Mouse (Mus musculus) spleen, adult 2 months (tissue): ENCODE measurements around the gene Nes. TPM values are rescaled to one million over a fixed set of nuclear protein-coding genes. Genes with fewer than 3 reads are reported as not detected.

Source experiments
- DNase-seq, 2 experiments: peaks; one replicate each; pipeline versions ENCODE4 v3.0.0 to v3.0.0-alpha.2; 2012 to 2021; ENCODE audit warnings: low spot score in 2 of 2, low read depth in 1 of 2
- H3K27ac ChIP-seq: fragments of 200-500 bp; 2 replicates; pipeline ENCODE4 v1.5.1; 2012; ENCODE audit warnings: low read length, inconsistent platforms; ENCODE audit not compliant: insufficient read depth
- H3K27me3 ChIP-seq: fragments of 200-500 bp; 2 replicates; pipeline ENCODE4 v1.6.1; 2012; ENCODE audit warnings: mild to moderate bottlenecking, moderate library complexity, low read length, inconsistent platforms; ENCODE audit not compliant: control insufficient read depth, insufficient read depth
- H3K36me3 ChIP-seq: fragments of 200-500 bp; 2 replicates; pipeline ENCODE4 v1.6.1; 2012; ENCODE audit warnings: mild to moderate bottlenecking, low read length, inconsistent platforms; ENCODE audit not compliant: control insufficient read depth, insufficient read depth
- H3K4me1 ChIP-seq: fragments of 200-500 bp; 2 replicates; pipeline ENCODE4 v1.6.1; 2011; ENCODE audit warnings: inconsistent platforms; ENCODE audit not compliant: control insufficient read depth, insufficient read depth, insufficient read length
- H3K4me3 ChIP-seq: fragments of 200-500 bp; 2 replicates; pipeline ENCODE4 v1.5.1; 2011; ENCODE audit warnings: mild to moderate bottlenecking, inconsistent platforms; ENCODE audit not compliant: insufficient read depth, insufficient read length; ENCODE audit errors: extremely low read depth
- CTCF ChIP-seq: fragments of 200-500 bp; IDR thresholded peaks from 2 replicates; pipeline ENCODE4 v1.5.1; 2011; ENCODE audit warnings: mild to moderate bottlenecking, inconsistent platforms; ENCODE audit not compliant: insufficient read depth, insufficient read length, insufficient replicate concordance; ENCODE audit errors: extremely low read depth
- POLR2A ChIP-seq: fragments of 200-500 bp; IDR thresholded peaks from 2 replicates; pipeline ENCODE4 v1.6.1; 2011; ENCODE audit warnings: low read depth, low read length, inconsistent platforms
- WGBS: fragments of 180-500 bp; shearing (Covaris S2); methylation state at CpG from one replicate; pipeline ENCODE4 v1.1.7; 2018; 5-methylcytosine and 5-hydroxymethylcytosine counted together
- polyA plus RNA-seq: library from polyadenylated mRNA; depleted of rRNA; stranded (reverse); fragments of >200 nt; gene quantifications from 2 replicates; pipeline ENCODE4 v1.2.3, GENCODE M21; 2012; rRNA removed

Nes gene
- polyA plus RNA-seq, 1 experiment, result 1.2 TPM

DNA sequence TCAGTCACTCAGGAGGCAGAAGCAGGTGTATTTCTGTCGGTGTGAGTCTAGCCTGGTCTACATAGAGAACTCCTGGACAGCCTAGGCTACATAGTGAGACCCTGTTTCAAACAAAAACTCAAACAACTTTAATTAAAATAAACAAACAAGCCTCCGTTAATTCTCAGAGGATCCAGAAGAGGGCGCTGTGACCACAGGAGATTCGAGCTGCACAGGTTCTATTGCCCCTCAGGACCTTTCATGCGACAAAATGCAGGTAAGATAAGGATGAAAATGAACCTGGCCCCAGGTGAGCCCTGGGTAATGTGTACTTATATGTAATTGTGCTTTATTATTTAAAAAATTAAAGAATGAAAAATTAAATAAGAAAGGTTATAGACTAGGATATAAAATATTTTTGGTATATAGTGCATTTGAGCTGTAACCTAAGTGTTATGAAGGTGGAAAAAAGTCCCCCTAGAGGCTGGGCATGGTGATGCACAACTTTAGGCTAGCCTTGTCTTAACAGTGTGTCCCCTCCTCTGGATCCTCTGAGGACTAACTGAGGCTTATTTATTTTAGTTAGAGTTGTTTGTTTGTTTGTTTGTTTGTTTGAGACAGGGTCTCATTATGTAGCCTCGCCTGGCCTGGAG, 39.9 kb downstream of the Nes start:
- H3K27me3 ChIP-seq, result no peaks in the 10 kb centered on the region
- no peak overlapping the region for H3K27ac ChIP-seq
- no peaks in the 10 kb centered on the region for H3K36me3 ChIP-seq
- TF ChIP-seq POLR2A, result no peak
- TF ChIP-seq CTCF, result peak; percentile 26; the same call in 1 of the 2 replicates
- 10% methylated on average over 6 of the region's 6 CpGs for WGBS
- peak in 1 of 2 experiments; percentile 34 for DNase-seq
- H3K4me1 ChIP-seq, result no peaks in the 10 kb centered on the region
- no peak overlapping the region for H3K4me3 ChIP-seq

DNA sequence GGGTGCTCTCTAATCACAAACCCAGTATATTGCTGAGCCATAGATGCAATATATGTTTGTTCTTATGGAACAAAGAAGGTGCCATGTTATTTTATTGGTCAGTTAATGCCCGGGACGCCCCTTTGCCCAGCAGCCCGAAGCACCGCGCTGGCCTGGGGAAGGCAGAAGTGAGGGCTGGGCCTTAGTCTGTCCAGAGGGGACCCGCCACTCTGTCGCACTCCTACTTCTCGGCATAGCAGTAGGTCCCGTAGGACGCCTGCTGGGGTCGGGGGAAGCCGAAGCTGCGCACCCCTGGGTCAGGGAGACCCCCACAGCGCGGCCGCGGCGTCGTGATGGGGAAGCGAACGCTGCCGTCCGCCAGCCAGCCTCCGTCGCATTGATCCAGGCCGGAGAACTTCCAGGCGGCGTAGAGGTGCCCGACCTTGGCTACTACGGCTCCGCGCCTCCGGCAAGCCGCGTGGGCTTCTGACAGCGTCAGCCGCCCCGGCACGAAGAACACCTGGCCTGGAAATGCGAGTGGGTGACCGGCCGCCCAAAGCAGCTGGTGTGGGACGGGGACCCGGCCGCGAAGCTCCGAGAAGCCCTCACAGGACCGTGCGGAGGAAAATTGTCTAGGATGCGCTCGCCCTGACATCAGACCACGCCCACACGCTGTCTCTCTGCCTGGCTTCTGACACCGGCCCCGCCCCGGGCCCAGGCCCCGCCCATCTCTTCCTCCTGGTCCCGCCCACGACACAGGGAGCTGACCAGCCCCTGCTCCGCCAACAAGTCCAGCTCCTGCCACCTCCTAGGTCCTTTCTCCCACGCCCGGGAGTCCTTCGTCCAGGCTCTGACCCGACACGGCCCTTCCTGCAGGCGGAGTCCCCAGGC, 51.7 kb downstream of the Nes start:
- 4% methylated on average over 66 of the region's 66 CpGs for WGBS
- DNase-seq, result peak; percentile 35 to 79
- Histone ChIP-seq H3K4me1 (peaks cover 16% of the 10 kb centered on the region), H3K4me3 (peak overlapping the region; percentile 61), H3K27me3 (peaks cover 27% of the 10 kb centered on the region), H3K27ac (no peak overlapping the region), H3K36me3 (no peaks in the 10 kb centered on the region)
- TF ChIP-seq POLR2A (no peak), CTCF (no peak)

GRCm38 (mm10) chr3:88023192-88024074, 52.6 kb downstream of the Nes start:
- Histone ChIP-seq H3K27me3 (peaks cover 24% of the 10 kb centered on the region), H3K27ac (no peak overlapping the region), H3K36me3 (no peaks in the 10 kb centered on the region), H3K4me3 (peak overlapping the region; percentile 61), H3K4me1 (peaks cover 16% of the 10 kb centered on the region)
- no peak for DNase-seq
- 3% methylated on average over 81 of the region's 81 CpGs for WGBS
- TF ChIP-seq CTCF, result no peak
- TF ChIP-seq POLR2A, result no peak

GRCm38 (mm10) chr3:88026823-88027222, 55.9 kb downstream of the Nes start:
- Histone ChIP-seq H3K4me1 (peaks cover 16% of the 10 kb centered on the region), H3K27me3 (peaks cover 27% of the 10 kb centered on the region), H3K27ac (no peak overlapping the region), H3K4me3 (no peak overlapping the region), H3K36me3 (no peaks in the 10 kb centered on the region)
- TF ChIP-seq CTCF, result no peak
- TF ChIP-seq POLR2A, result no peak
- no peak for DNase-seq
- 54% methylated on average over 7 of the region's 7 CpGs for WGBS

- H3K27me3 ChIP-seq, result peaks cover 24% of the 10 kb centered on the region
- 65% methylated on average over 5 of the region's 5 CpGs for WGBS
- DNase-seq, result no peak
Measured at GRCm38 (mm10) chr3:88027434-88028186, 56.7 kb downstream of the Nes start, which contains the start of gene Hapln2. Gene Hapln2 (minus strand): TSS chr3:88027583.

More at GRCm38 (mm10) chr3:88027434-88028186, 56.7 kb downstream of the Nes start, which contains the start of gene Hapln2:
- peaks cover 12% of the 10 kb centered on the region for H3K4me1 ChIP-seq
- no peak within 1 kb of the TSS for H3K4me3 ChIP-seq
- H3K27ac ChIP-seq, result no peak within 1 kb of the TSS
- H3K36me3 ChIP-seq, result no peaks in the 10 kb centered on the region
- no peak for TF ChIP-seq POLR2A
- no peak for TF ChIP-seq CTCF

Other genes starting within 250 kb of the Nes start
- 0.09 and 0.25 TPM in 2 replicates for gene Lrrc71, start 222.5 kb upstream of the Nes start, polyA plus RNA-seq
- gene Ntrk1, start 175.9 kb upstream of the Nes start, polyA plus RNA-seq, result 0.09 and 0.14 TPM in 2 replicates
- gene Insrr, start 174.1 kb upstream of the Nes start, polyA plus RNA-seq, result 0.25 and 0.42 TPM in 2 replicates
- 63.8 and 65.8 TPM in 2 replicates for gene Pear1, start 146.8 kb upstream of the Nes start, polyA plus RNA-seq
- gene Sh2d2a, start 124.3 kb upstream of the Nes start, polyA plus RNA-seq, result 27.4 and 29.1 TPM in 2 replicates
- 23.3 and 23.4 TPM in 2 replicates for gene Prcc, start 85.5 kb upstream of the Nes start, polyA plus RNA-seq
- 43.6 and 50.0 TPM in 2 replicates for gene Hdgf, start 64.8 kb upstream of the Nes start, polyA plus RNA-seq
- gene Mrpl24, start 51.6 kb upstream of the Nes start, polyA plus RNA-seq, result 24.3 and 34.6 TPM in 2 replicates
- gene Isg20l2, start 40.8 kb upstream of the Nes start, polyA plus RNA-seq, result 14.3 and 17.4 TPM in 2 replicates
- gene Rrnad1, start 40.4 kb upstream of the Nes start, polyA plus RNA-seq, result 35.6 and 36.7 TPM in 2 replicates
- 0.08 TPM in 1 of 2 replicates, not detected in the other for gene Crabp2, start 22.4 kb upstream of the Nes start, polyA plus RNA-seq
- 0.11 TPM in 1 of 2 replicates, not detected in the other for gene Bcan, start 29.2 kb downstream of the Nes start, polyA plus RNA-seq
- gene Hapln2, start 56.5 kb downstream of the Nes start, polyA plus RNA-seq, result not detected in 2 replicates
- gene Gpatch4, start 72.0 kb downstream of the Nes start, polyA plus RNA-seq, result 5.0 and 5.2 TPM in 2 replicates
- gene Naxe, start 87.4 kb downstream of the Nes start, polyA plus RNA-seq, result 30.0 and 32.1 TPM in 2 replicates
- not detected in 2 replicates for gene Ttc24, start 107.2 kb downstream of the Nes start, polyA plus RNA-seq
- gene Iqgap3, start 110.9 kb downstream of the Nes start, polyA plus RNA-seq, result 4.3 and 5.0 TPM in 2 replicates
- 119 and 142 TPM in 2 replicates for gene Mef2d, start 171.3 kb downstream of the Nes start, polyA plus RNA-seq